Mouse (Mus musculus): Measurements from ENCODE around the gene Gpr31b.
A peak's percentile ranks its signal among the peaks of the same experiment; 100 is the strongest.
"Not testable (repeated sequence)": the region's sequence is repeated elsewhere in the genome, so short reads cannot be mapped to it uniquely, and the experiment has no call there.

Gpr31b gene

DNA sequence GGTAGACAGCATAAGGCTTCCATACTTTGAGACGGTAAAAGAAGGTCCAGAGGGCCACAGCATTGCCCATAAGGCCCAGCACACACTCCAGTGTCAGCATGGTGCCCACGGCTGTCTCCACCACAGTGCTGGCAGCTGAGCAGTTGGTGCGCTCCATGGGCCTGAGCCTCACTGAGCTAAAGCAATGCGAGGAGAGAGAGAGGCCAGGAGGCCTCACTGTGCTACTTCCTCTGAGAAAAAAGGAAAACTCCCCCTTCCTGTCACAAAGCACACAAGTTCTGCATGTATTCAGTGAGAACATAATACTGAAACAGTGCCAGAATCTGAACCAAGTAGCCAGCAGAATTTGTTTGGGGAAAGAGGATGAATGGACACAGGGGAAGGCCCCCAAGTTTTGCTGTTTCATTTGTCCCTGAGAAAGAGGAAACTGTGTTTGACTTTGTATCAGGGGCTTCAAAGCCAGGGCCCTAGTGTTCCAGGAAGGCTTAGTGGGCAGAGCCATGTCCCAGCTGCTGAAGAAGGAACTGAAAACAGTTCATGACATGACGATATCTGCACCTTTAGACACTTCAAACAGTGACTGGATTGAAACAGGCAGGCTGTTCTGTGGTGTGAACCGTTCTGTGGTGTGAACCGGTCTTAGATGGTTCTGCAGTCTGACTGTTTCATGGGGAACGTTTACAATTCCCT lies at the start of gene Gpr31b:
Gpr31b (minus strand) TSS at position 173 of the 690 bp plus-strand sequence.
- not testable (repeated sequence) for DNase-seq (ENCODE audit: low read depth, low spot score)

GRCm38 (mm10) chr17:13092960-13093359 lies 40.9 kb upstream of the Gpr31b start:
- DNase-seq (ENCODE audit: low read depth, low spot score), result not testable (repeated sequence)

DNA sequence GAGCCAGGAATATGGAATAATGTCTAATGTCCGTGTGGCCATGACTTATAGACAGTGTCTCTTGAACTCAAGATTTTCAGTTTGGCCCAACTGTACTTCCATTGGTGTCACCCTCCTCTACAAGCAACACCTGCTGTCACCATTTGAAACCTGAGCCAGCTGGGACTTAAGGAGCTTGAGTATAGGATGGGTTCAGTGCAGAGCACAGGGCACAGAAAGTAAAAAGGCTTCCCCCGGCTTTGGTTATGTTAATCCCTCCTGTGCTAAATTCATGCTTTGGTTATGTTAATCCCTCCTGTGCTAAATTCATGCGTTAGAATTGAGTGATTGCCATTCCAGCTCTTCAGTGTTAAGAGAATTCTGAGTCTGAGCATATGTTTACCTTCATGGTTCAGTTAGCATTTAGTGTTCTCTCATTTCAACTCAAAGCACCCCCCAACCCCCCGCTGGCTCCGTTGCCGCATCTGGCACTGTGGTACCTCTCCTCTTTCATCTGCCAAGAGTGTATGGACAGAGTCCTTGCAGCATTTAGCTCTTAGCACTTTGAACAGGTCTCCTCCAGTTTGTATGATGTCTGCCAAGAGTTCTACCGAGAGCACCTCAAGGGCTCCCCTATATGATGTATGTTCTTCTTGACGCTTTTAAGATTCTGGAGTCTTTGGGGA lies 40.1 kb upstream of the Gpr31b start:
- not testable (repeated sequence) for DNase-seq (ENCODE audit: low read depth, low spot score)

GRCm38 (mm10) chr17:13091510-13091909 lies 39.4 kb upstream of the Gpr31b start:
- DNase-seq (ENCODE audit: low read depth, low spot score), result not testable (repeated sequence)

- DNase-seq (ENCODE audit: low read depth, low spot score), result not testable (repeated sequence)
Observed at GRCm38 (mm10) chr17:13069227-13069626, 17.1 kb upstream of the Gpr31b start.

GRCm38 (mm10) chr17:13067864-13068385 lies 15.8 kb upstream of the Gpr31b start:
- not testable (repeated sequence) for DNase-seq (ENCODE audit: low read depth, low spot score)

DNA sequence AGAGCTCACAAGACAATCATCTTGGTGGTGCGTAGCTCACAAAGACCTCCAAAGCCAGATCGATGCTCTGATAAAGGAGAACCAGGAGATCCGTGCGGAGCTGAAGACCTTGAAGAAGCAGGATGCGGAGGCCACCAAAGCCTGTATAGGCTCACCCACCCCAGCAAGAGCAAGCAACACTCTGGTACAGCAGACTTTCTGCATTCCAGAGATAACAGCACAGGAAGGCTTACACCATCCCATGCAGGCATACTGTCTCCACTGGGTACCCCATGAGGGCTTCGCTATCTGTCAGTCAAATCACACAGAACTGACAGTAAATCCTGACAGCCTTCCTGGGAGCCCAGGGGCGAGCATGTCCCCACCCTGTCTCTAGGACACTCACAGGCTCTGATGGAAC lies 10.8 kb upstream of the Gpr31b start:
- not testable (repeated sequence) for DNase-seq (ENCODE audit: low read depth, low spot score)

GRCm38 (mm10) chr17:13060804-13061203 lies 8.7 kb upstream of the Gpr31b start, which contains the start of gene Tcp10b:
Gene Tcp10b, plus strand, starts transcription at chr17:13061104.
- not testable (repeated sequence) for DNase-seq (ENCODE audit: low read depth, low spot score)

- peak; percentile 11 for DNase-seq (ENCODE audit: low read depth, low spot score)
Observed at GRCm38 (mm10) chr17:13043846-13044673, 8.0 kb downstream of the Gpr31b start.

DNA sequence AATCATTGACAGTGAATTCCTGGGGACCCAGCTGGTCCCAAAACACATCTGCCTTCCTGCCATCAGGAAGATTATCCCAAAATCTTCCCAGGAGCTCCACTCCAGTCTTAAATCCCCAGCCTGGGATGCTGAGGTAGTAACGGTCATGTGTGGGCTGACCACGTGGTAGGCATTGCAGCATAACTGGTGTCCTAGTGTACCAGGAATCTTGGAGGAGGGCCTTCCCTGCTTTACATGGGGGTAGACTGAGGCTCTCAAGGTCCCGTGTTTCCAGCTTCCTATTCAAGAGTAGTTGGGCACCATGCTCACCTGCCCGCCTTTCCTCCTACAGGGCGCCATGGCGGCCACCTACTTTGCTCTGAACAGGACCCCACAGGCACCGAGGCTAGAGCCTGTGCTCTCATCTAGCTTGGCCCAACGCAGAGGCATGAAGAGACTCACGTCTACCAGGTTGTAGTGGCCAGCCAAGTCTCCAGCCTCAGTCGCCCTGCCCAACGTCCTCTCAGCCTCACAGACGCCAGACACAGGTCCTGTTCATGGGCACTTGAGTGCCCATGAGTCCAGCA lies 15.4 kb downstream of the Gpr31b start:
- DNase-seq (ENCODE audit: low read depth, low spot score), result not testable (repeated sequence)

- no peak for DNase-seq (ENCODE audit: low read depth, low spot score)
Observed at GRCm38 (mm10) chr17:13013316-13013715, 38.8 kb downstream of the Gpr31b start.

DNA sequence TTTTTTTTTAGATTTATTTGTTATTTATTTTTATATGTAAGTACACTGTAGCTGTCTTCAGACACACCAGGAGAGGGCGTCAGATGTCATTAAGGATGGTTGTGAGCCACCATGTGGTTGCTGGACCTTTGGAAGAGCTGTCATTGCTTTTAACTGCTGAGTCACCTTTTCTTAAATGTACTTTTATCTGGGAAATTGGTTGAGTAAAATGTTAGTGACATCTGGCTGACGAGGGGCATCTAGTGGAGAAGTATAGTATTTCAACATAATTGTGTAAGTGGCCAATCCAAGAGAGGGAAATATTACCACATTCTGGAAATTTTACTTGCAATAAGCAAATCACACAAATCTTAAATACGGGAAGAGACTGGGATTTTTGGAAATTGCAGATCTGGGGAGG lies 42.2 kb downstream of the Gpr31b start:
- peak; percentile 70 for DNase-seq (ENCODE audit: low read depth, low spot score)

DNA sequence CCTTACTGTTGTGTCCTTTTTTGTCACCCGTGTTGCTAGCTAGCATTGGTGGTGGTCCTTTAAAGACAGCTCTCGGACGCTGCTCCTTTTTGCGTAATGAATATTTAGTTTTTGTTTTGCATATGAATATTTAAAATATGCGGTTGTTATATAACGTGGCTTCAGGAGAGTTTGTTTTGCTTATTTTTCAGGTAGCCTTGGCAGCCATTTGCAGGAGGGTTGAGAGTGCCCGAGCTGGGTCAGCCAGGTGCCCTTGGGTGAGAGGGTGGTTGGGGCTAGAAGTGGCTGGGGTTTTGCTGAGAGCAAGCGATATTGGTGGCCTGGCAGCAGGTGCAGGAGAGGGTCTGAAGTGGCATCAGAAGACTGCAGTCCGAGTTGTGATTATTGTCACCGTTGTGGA lies 43.6 kb downstream of the Gpr31b start:
- no peak for DNase-seq (ENCODE audit: low read depth, low spot score)

- peak; percentile 92 for DNase-seq (ENCODE audit: low read depth, low spot score)
Observed at GRCm38 (mm10) chr17:13007730-13008425, 44.2 kb downstream of the Gpr31b start.

GRCm38 (mm10) chr17:13006984-13007383 lies 45.1 kb downstream of the Gpr31b start:
- DNase-seq (ENCODE audit: low read depth, low spot score), result no peak

DNA sequence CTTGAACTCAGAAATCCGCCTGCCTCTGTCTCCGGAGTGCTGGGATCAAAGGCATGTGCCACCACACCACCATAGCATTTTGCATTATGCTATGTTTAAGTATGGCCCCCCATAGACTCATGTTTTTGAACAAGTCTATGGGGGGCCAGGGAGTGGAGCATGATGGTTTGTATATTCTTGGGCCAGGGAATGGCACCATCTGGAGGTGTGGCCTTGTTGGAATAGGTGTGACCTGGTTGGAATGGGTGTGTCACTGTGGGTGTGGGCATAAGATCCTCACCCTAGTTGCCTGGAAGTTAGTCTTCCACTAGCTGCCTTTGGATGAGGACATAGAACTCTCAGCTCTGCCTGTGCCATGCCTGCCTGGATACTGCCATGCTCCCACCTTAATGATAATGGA lies 45.5 kb downstream of the Gpr31b start, which contains the start of gene Sod2:
Sod2 (plus strand) TSS at position 301 of the 400 bp plus-strand sequence.
- DNase-seq (ENCODE audit: low read depth, low spot score), result not testable (repeated sequence)

- not testable (repeated sequence) for DNase-seq (ENCODE audit: low read depth, low spot score)
Observed at GRCm38 (mm10) chr17:13004436-13004835, 47.7 kb downstream of the Gpr31b start.

GRCm38 (mm10) chr17:13002243-13002642 lies 49.9 kb downstream of the Gpr31b start:
- not testable (repeated sequence) for DNase-seq (ENCODE audit: low read depth, low spot score)

Measured in c-Kit-negative CD71-positive TER-119-positive erythroid progenitor cells, embryonic 14.5 days (primary cell).